Mouse (Mus musculus) midbrain, postnatal 0 days (tissue): ENCODE measurements around the gene 4933417A18Rik. TPM values are rescaled to one million over a fixed set of nuclear protein-coding genes. Genes with fewer than 3 reads are reported as not detected.
"Not testable (repeated sequence)": the region's sequence is repeated elsewhere in the genome, so short reads cannot be mapped to it uniquely, and the experiment has no call there.

Experiments used
- ATAC-seq: fragments of 200-750 bp; cut with Nextera tagmentation; 2 replicates; pipeline ENCODE4 v1.8.0; 2017; ENCODE audit warnings: moderate number of reproducible peaks, mild to moderate bottlenecking, moderate TSS enrichment, moderate library complexity; ENCODE audit not compliant: low FRiP score
- DNase-seq: peaks from one replicate; pipeline ENCODE4 v3.0.0-alpha.2; 2015; ENCODE audit warnings: low spot score
- H3K27ac ChIP-seq: fragments of 300-500 bp; sonication (generic); 2 replicates; pipeline ENCODE4 v1.5.1; 2014; ENCODE audit warnings: low read depth, mild to moderate bottlenecking, low read length, mixed read lengths
- H3K27me3 ChIP-seq: fragments of 300-500 bp; sonication (generic); 2 replicates; pipeline ENCODE4 v1.6.1; 2014; ENCODE audit warnings: low read length, control low read depth, mixed read lengths; ENCODE audit not compliant: insufficient read depth
- H3K36me3 ChIP-seq: fragments of 300-500 bp; sonication (generic); 2 replicates; pipeline ENCODE4 v1.6.1; 2014; ENCODE audit warnings: low read length, control low read depth, mixed read lengths; ENCODE audit not compliant: insufficient read depth
- H3K4me1 ChIP-seq: fragments of 300-500 bp; sonication (generic); 2 replicates; pipeline ENCODE4 v1.6.1; 2014; ENCODE audit warnings: mild to moderate bottlenecking, control low read depth, antibody characterized with exemption, low read length, mixed read lengths; ENCODE audit not compliant: insufficient read depth
- H3K4me2 ChIP-seq: fragments of 300-500 bp; sonication (generic); 2 replicates; pipeline ENCODE4 v1.6.1; 2014; ENCODE audit warnings: low read depth, mild to moderate bottlenecking, low read length, mixed read lengths; ENCODE audit not compliant: poor library complexity, severe bottlenecking
- H3K4me3 ChIP-seq: fragments of 300-500 bp; sonication (generic); 2 replicates; pipeline ENCODE4 v1.5.1; 2014; ENCODE audit warnings: low read depth, mild to moderate bottlenecking, low read length, moderate library complexity
- H3K9ac ChIP-seq: fragments of 300-500 bp; sonication (generic); replicated peaks from 2 replicates; pipeline ENCODE4 v1.6.1; 2014; ENCODE audit warnings: mild to moderate bottlenecking, low read length, moderate library complexity, mixed read lengths; ENCODE audit not compliant: poor library complexity, severe bottlenecking
- H3K9me3 ChIP-seq: fragments of 300-500 bp; sonication (generic); 2 replicates; pipeline ENCODE4 v1.6.1; 2016; ENCODE audit warnings: low read length, control low read depth
- CTCF ChIP-seq: IDR thresholded peaks from 2 replicates; pipeline ENCODE4 v1.5.1; 2016; ENCODE audit warnings: antibody characterized with exemption, mild to moderate bottlenecking
- WGBS: fragments of 180-500 bp; shearing (Covaris S2); extraction: QIAGEN DNeasy Blood & Tissue Kit; methylation state at CpG from one replicate; pipeline ENCODE4 v1.1.7; 2014; 5-methylcytosine and 5-hydroxymethylcytosine counted together
- polyA plus RNA-seq: library from polyadenylated mRNA; unstranded; fragments of >200 nt; fragmentation: Nextera tagmentation; extraction: Ambion mirVana; gene quantifications from 2 replicates; pipeline ENCODE4 v1.2.1, GENCODE M21; 2015
- total RNA-seq: library from RNA; depleted of rRNA; stranded (reverse); fragments of >200 nt; gene quantifications from 2 replicates; pipeline ENCODE4 v1.2.3, GENCODE M21; 2014

Gene 4933417A18Rik
- total and polyA plus RNA-seq, 2 experiments from 2014 or later: not detected

DNA sequence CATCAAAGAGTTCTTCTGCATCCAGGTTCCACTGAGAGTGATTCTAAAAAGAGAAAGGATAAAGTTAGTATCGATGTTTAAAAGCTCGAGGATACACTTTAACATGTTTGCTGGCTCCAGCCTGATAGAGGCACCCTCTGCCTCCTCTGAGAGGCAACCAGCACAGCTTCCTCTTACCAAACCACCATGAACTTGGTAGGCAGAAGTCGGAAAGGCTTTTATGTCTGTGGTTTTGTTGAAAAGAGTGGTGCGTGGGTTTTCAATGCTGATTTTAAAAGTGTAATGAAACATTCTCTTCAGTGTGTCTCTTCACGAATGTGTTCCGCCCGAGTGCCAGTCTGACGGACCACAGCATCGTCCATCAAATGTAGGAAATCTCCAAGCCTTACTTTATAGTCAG, 9.6 kb upstream of the 4933417A18Rik start:
- no peak for DNase-seq
- no peak for ATAC-seq
- Histone ChIP-seq H3K9me3 (no peaks in the 10 kb centered on the region), H3K4me2 (no peak overlapping the region), H3K4me1 (no peaks in the 10 kb centered on the region), H3K27me3 (no peaks in the 10 kb centered on the region), H3K36me3 (no peaks in the 10 kb centered on the region), H3K4me3 (no peak overlapping the region), H3K27ac (no peak overlapping the region), H3K9ac (no peak overlapping the region)
- no peak for TF ChIP-seq CTCF
- 84% methylated on average over 9 of the region's 9 CpGs for WGBS

DNA sequence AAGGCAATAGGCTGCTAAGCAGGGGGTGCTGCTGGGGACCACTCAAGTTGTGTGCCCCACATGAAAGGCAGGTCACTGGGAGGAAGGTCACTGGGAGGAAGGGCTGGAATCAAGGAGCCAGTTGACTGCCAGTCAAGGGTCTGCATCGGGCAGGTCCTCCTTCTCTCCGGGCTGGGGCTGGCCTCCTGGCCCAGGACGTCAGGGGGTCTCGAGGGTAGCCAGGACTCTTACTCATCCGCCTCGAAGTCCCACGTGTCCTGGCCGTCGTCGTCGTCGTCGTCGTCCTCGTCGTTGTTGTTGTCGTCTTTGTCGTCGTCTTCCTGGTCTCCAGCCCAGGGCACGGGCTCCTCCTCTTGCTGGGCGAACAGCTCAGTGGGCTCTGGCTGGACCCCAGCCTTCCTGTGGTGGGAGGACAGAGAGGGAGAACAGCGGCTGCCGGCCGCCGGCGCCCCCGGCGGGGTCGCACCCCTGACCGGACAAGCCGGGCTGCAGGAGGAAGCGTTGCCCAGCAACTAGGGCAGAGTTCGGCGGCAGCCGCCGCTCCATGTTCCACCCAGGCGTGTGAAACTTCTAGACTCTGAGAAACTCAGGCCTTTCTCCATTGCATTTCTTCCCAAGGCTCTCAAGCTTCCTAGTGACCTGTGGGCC, 7.6 kb upstream of the 4933417A18Rik start:
- Histone ChIP-seq H3K4me1 (no peaks in the 10 kb centered on the region), H3K27me3 (no peaks in the 10 kb centered on the region), H3K9me3 (no peaks in the 10 kb centered on the region), H3K4me2 (peak overlapping the region; percentile 53), H3K4me3 (peak overlapping the region; percentile 23; the same call in 1 of the 2 replicates), H3K36me3 (no peaks in the 10 kb centered on the region), H3K27ac (no peak overlapping the region), H3K9ac (no peak overlapping the region)
- peak; percentile 71 for ATAC-seq
- no peak for TF ChIP-seq CTCF
- WGBS: 29% methylated on average over 35 of the region's 37 CpGs
- DNase-seq: peak; percentile 38

DNA sequence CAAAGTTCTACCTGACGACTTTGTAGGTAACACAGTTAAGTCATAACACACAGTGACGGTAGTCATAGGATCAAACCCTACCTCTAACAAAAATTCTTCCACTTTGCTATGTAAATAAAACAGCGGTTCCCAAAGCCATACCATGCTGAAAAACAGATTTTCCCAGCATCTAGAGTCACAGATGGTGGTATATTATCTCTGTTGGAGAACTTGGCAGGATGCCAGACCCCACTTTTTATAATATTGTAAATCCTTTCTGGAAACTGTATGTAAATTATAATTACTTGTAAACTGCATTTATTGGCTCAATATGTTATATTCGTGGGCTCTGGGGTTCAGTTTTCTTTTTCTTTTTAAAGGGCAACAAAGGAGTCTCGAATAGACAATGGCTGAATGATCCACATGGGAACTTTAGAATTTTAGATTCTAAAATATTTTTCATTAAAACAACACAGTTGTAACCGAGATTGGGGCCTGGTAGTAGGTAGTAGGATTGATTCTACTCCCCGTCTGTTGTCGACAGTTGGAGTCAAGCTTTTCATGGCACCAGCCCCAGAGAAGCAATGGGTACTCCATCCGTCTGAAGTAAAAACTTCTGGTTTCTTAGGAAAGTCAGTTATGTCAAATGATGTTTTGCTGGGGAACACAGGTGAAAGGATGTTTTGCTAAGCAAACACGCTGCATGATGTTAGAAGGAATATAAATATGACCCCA, 10.9 kb downstream of the 4933417A18Rik start:
- peak; percentile 25 for DNase-seq
- no peaks in the 10 kb centered on the region for H3K9me3 ChIP-seq
- no peak overlapping the region for H3K27ac ChIP-seq
- TF ChIP-seq CTCF: no peak
- WGBS: 73% methylated on average over 10 of the region's 10 CpGs
- H3K36me3 ChIP-seq: no peaks in the 10 kb centered on the region
- no peak for ATAC-seq
- H3K27me3 ChIP-seq: no peaks in the 10 kb centered on the region
- no peak overlapping the region for H3K9ac ChIP-seq
- H3K4me3 ChIP-seq: no peak overlapping the region
- H3K4me1 ChIP-seq: no peaks in the 10 kb centered on the region
- no peak overlapping the region for H3K4me2 ChIP-seq

DNA sequence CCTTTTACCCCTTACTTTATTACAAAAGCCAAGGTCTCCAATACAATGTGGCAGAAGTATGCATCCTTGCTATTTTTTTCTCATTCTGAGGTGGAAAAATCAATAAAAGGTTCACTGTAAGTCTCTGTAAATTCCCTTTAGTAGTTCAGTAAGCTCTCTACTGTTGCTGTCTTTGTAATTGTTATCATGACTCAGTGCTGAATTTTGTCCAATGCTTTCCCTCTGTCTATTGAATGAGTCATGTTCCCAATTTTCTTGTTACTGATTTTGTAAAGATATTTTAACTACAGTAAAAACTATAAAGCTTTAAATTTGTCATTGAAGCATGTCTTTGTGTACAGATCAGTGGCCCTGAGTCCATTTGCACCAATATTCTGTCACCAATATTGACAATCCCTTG, 18.2 kb downstream of the 4933417A18Rik start:
- TF ChIP-seq CTCF: no peak
- no peaks in the 10 kb centered on the region for H3K36me3 ChIP-seq
- ATAC-seq: no peak
- no peak for DNase-seq
- H3K4me1 ChIP-seq: no peaks in the 10 kb centered on the region
- H3K27ac ChIP-seq: no peak overlapping the region
- no peak overlapping the region for H3K9ac ChIP-seq
- no peak overlapping the region for H3K4me3 ChIP-seq
- no peaks in the 10 kb centered on the region for H3K27me3 ChIP-seq
- H3K9me3 ChIP-seq: no peaks in the 10 kb centered on the region
- H3K4me2 ChIP-seq: no peak overlapping the region

DNA sequence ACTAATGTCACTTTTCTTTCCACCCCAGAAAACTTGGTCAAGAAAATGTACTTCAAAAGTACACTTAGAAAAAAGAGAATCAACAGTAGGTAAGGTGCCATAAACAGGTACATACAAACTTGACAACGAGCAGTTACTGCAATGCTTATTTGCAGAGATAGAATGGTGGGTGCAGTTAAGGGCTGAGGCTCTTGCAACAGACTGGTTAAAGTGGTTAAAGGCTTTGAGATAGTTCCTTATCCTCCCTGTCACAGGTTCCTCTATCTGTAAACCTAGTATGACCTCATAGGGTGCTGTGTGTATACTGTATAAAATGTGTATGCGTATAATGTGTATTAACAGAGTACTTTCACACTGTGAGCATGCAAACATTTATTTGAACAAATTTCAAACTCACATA, 27.2 kb downstream of the 4933417A18Rik start:
- WGBS: 93% methylated on average over 2 of the region's 2 CpGs
- H3K27ac ChIP-seq, H3K4me2 ChIP-seq, H3K4me1 ChIP-seq, H3K27me3 ChIP-seq, H3K36me3 ChIP-seq, H3K9ac ChIP-seq, H3K9me3 ChIP-seq, H3K4me3 ChIP-seq, ATAC-seq, DNase-seq: not testable (repeated sequence)

DNA sequence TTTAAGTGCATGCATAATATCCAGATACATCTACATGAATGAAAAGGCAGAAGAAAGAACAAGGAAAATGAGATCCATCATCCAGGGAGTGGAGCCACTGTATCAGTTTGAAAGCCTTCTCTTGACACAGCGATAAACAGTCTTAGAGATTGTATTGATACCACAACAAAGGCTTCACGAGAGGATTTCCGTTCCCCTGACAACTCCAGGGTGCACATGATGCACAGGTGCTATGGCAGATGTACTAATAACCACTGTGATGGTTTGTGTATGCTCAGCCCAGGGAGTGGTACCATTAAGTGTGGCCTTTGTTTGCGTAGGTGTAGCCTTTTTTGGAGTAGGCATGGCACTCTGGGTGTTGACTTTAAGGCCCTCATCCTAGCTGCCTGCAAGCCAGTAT, 32.7 kb downstream of the 4933417A18Rik start:
- Histone ChIP-seq H3K27me3 (no peaks in the 10 kb centered on the region), H3K36me3 (no peaks in the 10 kb centered on the region), H3K9me3 (no peaks in the 10 kb centered on the region), H3K4me1 (no peaks in the 10 kb centered on the region), H3K4me3 (no peak overlapping the region), H3K4me2 (no peak overlapping the region), H3K27ac (no peak overlapping the region), H3K9ac (no peak overlapping the region)
- TF ChIP-seq CTCF: no peak
- DNase-seq (no peak), ATAC-seq (no peak)
- WGBS: 84% methylated on average over 4 of the region's 4 CpGs

DNA sequence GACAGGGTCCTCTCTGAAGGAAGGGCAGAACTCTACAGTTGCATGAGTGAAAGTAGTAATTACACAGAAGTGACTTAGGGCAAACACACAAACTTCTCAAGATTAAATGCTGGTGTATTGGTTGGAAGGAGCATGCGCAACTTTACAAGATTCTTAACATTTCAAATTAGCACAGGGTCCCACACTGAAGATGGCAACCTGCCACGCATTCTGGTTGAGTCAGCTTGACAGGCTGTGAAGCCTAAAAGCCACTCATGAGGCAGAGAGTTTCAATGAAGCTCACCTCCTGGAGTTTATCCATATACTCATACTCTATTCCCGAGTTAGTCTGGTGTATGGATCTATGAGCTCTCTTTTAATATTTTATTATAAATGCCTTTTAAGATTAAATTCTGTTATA, 33.9 kb downstream of the 4933417A18Rik start:
- not testable (repeated sequence) for H3K4me3 ChIP-seq, H3K36me3 ChIP-seq, ATAC-seq, H3K27me3 ChIP-seq, H3K4me2 ChIP-seq, H3K27ac ChIP-seq, DNase-seq, H3K4me1 ChIP-seq, H3K9me3 ChIP-seq, H3K9ac ChIP-seq
- 67% methylated on average over 3 of the region's 3 CpGs for WGBS
